Mouse (Mus musculus) urinary bladder, adult 18-20 months (tissue): ENCODE measurements around the gene Tnfrsf1b.

Source experiments
- DNase-seq, 2 experiments: peaks; one replicate each; pipeline ENCODE4 v3.0.0; 2022; ENCODE audit warnings: low spot score in 2 of 2, mixed read lengths in 2 of 2

The Tnfrsf1b gene

GRCm38 (mm10) chr4:145257751-145258434 lies 11.2 kb upstream of the Tnfrsf1b start:
- DNase-seq, result no peak

- no peak for DNase-seq
Observed at GRCm38 (mm10) chr4:145256144-145256543, 9.5 kb upstream of the Tnfrsf1b start.

GRCm38 (mm10) chr4:145254418-145254817 lies 7.7 kb upstream of the Tnfrsf1b start:
- DNase-seq, result peak in 1 of 2 experiments; percentile 41

GRCm38 (mm10) chr4:145252611-145253010 lies 5.9 kb upstream of the Tnfrsf1b start:
- DNase-seq, result no peak

GRCm38 (mm10) chr4:145251546-145251945 lies 4.9 kb upstream of the Tnfrsf1b start:
- DNase-seq, result no peak

GRCm38 (mm10) chr4:145250002-145250401 lies 3.3 kb upstream of the Tnfrsf1b start:
- no peak for DNase-seq

- DNase-seq, result no peak
Observed at GRCm38 (mm10) chr4:145247556-145247955, 886 bp upstream of the Tnfrsf1b start.

- no peak for DNase-seq
Observed at GRCm38 (mm10) chr4:145245581-145245980, 1.1 kb downstream of the Tnfrsf1b start.

- DNase-seq, result no peak
Observed at GRCm38 (mm10) chr4:145244676-145245075, 2.0 kb downstream of the Tnfrsf1b start.

- no peak for DNase-seq
Observed at GRCm38 (mm10) chr4:145242719-145243350, 3.8 kb downstream of the Tnfrsf1b start.

GRCm38 (mm10) chr4:145240723-145241231 lies 5.9 kb downstream of the Tnfrsf1b start:
- no peak for DNase-seq

- peak in 1 of 2 experiments; percentile 50 for DNase-seq
Observed at GRCm38 (mm10) chr4:145239049-145239830, 7.4 kb downstream of the Tnfrsf1b start.

GRCm38 (mm10) chr4:145236027-145236426 lies 10.6 kb downstream of the Tnfrsf1b start:
- no peak for DNase-seq

GRCm38 (mm10) chr4:145233487-145234228 lies 13.0 kb downstream of the Tnfrsf1b start:
- peak in 1 of 2 experiments; percentile 43 for DNase-seq

GRCm38 (mm10) chr4:145231732-145232131 lies 14.9 kb downstream of the Tnfrsf1b start:
- DNase-seq, result no peak

GRCm38 (mm10) chr4:145230647-145231046 lies 16.0 kb downstream of the Tnfrsf1b start:
- DNase-seq, result no peak

- DNase-seq, result no peak
Observed at GRCm38 (mm10) chr4:145229524-145230163, 17.0 kb downstream of the Tnfrsf1b start.

GRCm38 (mm10) chr4:145229051-145229450 lies 17.6 kb downstream of the Tnfrsf1b start:
- DNase-seq, result no peak

GRCm38 (mm10) chr4:145224613-145225012 lies 22.1 kb downstream of the Tnfrsf1b start:
- DNase-seq, result no peak

- no peak for DNase-seq
Observed at GRCm38 (mm10) chr4:145222064-145222463, 24.6 kb downstream of the Tnfrsf1b start.

GRCm38 (mm10) chr4:145221379-145221778 lies 25.3 kb downstream of the Tnfrsf1b start:
- no peak for DNase-seq
